Mouse (Mus musculus) thymus, postnatal 25 days (tissue): Measurements from ENCODE around the gene Gm21541.
"Not testable (repeated sequence)": the region's sequence is repeated elsewhere in the genome, so short reads cannot be mapped to it uniquely, and the experiment has no call there.

ENCODE experiments used
- DNase-seq: peaks from one replicate; pipeline ENCODE4 v3.0.0; 2022

Gm21541 gene

GRCm38 (mm10) chr4:41903310-41903709, at the start of gene Gm21541:
Gene Gm21541 (plus strand): TSS chr4:41903610.
- not testable (repeated sequence) for DNase-seq

DNA sequence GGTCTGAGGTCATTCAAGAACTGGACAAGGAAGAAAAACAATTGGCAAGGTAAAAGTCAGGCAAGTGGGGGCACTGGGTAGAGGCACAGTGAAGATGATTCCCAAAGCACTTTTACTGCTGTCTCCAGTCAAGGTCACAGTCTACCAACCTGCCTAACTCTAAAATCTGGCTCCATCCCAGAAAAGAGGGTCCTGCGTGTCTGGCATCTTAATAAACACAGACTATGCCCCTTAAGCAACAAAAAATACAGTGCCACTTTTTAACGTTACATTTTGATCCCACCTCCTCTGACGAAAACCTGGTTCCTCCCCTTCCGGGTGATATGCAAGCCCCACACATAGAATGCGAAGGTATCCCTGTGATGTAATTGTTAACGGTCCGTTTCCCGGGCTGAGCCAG, 37.9 kb downstream of the Gm21541 start, which contains the start of gene Gm20878:
Gene Gm20878 (plus strand): TSS at position 301 of the 400 bp plus-strand sequence.
- not testable (repeated sequence) for DNase-seq
